Mouse (Mus musculus) liver, postnatal 0 days (tissue): ENCODE measurements around the gene Hsd17b14. TPM values are rescaled to one million over a fixed set of nuclear protein-coding genes. Genes with fewer than 3 reads are reported as not detected.
A peak's percentile ranks its signal among the peaks of the same experiment; 100 is the strongest.

Source experiments
- ATAC-seq: fragments of 200-750 bp; cut with Nextera tagmentation; 2 replicates; pipeline ENCODE4 v1.8.0; 2017; ENCODE audit warnings: mild to moderate bottlenecking, moderate library complexity
- DNase-seq: peaks from one replicate; pipeline ENCODE4 v3.0.0-alpha.2; 2016
- H3K27ac ChIP-seq: fragments of 300-500 bp; sonication (generic); 2 replicates; pipeline ENCODE4 v1.5.1; 2014; ENCODE audit warnings: antibody characterized with exemption, moderate library complexity, mild to moderate bottlenecking, low read depth
- H3K27me3 ChIP-seq: fragments of 300-500 bp; sonication (generic); 2 replicates; pipeline ENCODE4 v1.6.1; 2014; ENCODE audit warnings: low read length, control low read depth, mixed read lengths; ENCODE audit not compliant: insufficient read depth
- H3K36me3 ChIP-seq: fragments of 300-500 bp; sonication (generic); replicated peaks from 2 replicates; pipeline ENCODE4 v1.6.1; 2014; ENCODE audit warnings: mild to moderate bottlenecking, control low read depth, low read length, moderate library complexity, mixed read lengths; ENCODE audit not compliant: insufficient read depth
- H3K4me1 ChIP-seq: fragments of 300-500 bp; sonication (generic); 2 replicates; pipeline ENCODE4 v1.6.1; 2014; ENCODE audit warnings: antibody characterized with exemption, mild to moderate bottlenecking, control low read depth; ENCODE audit not compliant: insufficient read depth
- H3K4me2 ChIP-seq: fragments of 300-500 bp; sonication (generic); 2 replicates; pipeline ENCODE4 v1.6.1; 2014; ENCODE audit warnings: low read depth, mild to moderate bottlenecking, low read length, moderate library complexity, mixed read lengths
- H3K4me3 ChIP-seq: fragments of 300-500 bp; sonication (generic); 2 replicates; pipeline ENCODE4 v1.5.1; 2014; ENCODE audit warnings: low read depth, low read length
- H3K9ac ChIP-seq: fragments of 300-500 bp; sonication (generic); replicated peaks from 2 replicates; pipeline ENCODE4 v1.6.1; 2014; ENCODE audit warnings: mild to moderate bottlenecking, moderate library complexity
- H3K9me3 ChIP-seq: fragments of 300-500 bp; sonication (generic); 2 replicates; pipeline ENCODE4 v1.6.1; 2016; ENCODE audit warnings: mild to moderate bottlenecking, control low read depth, low read length, mixed read lengths
- CTCF ChIP-seq: sonication (generic); IDR thresholded peaks from 2 replicates; pipeline ENCODE4 v1.5.1; 2016; ENCODE audit warnings: antibody characterized with exemption, low read depth
- EP300 ChIP-seq: IDR thresholded peaks from 2 replicates; pipeline ENCODE4 v1.6.1; 2016; ENCODE audit warnings: antibody characterized with exemption, low read depth, mild to moderate bottlenecking
- WGBS: fragments of 180-500 bp; shearing (Covaris S2); extraction: QIAGEN DNeasy Blood & Tissue Kit; methylation state at CpG from one replicate; pipeline ENCODE4 v1.1.7; 2014; ENCODE audit not compliant: insufficient replicate concordance; 5-methylcytosine and 5-hydroxymethylcytosine counted together
- polyA plus RNA-seq: library from polyadenylated mRNA; unstranded; fragments of >200 nt; fragmentation: Nextera tagmentation; extraction: Ambion mirVana; gene quantifications from 2 replicates; pipeline ENCODE4 v1.2.1, GENCODE M21; 2015

Gene Hsd17b14
- polyA plus RNA-seq, 1 experiment from 2014 or later, result 0.62 TPM

- Histone ChIP-seq H3K27me3 (no peaks in the 10 kb centered on the region), H3K27ac (no peak overlapping the region), H3K4me3 (no peak overlapping the region), H3K4me2 (no peak overlapping the region), H3K9me3 (no peaks in the 10 kb centered on the region), H3K36me3 (peaks cover 12% of the 10 kb centered on the region), H3K9ac (no peak overlapping the region), H3K4me1 (0 out of 2 replicates have a peak, but pooled peaks cover 6% of the 10 kb centered on the region)
- no peak for DNase-seq
- ATAC-seq, result no peak
- peak; percentile 49 for TF ChIP-seq CTCF
- no peak for TF ChIP-seq EP300
- WGBS, result 54% methylated on average over 3 of the region's 3 CpGs
Measured at GRCm38 (mm10) chr7:45590874-45591273, 36.2 kb downstream of the Hsd17b14 start.

GRCm38 (mm10) chr7:45591880-45592279 lies 37.2 kb downstream of the Hsd17b14 start:
- no peak for TF ChIP-seq CTCF
- no peak for TF ChIP-seq EP300
- H3K4me3 ChIP-seq, result no peak overlapping the region

GRCm38 (mm10) chr7:45593118-45593815 lies 38.6 kb downstream of the Hsd17b14 start:
- TF ChIP-seq CTCF (peak; percentile 95), EP300 (no peak)
- DNase-seq (peak; percentile 79), ATAC-seq (peak; percentile 11; the same call in 1 of the 2 replicates)
- no peak overlapping the region for H3K4me3 ChIP-seq
- H3K36me3 ChIP-seq, result no peaks in the 10 kb centered on the region
- no peak overlapping the region for H3K4me2 ChIP-seq
- WGBS, result 20% methylated on average over 10 of the region's 10 CpGs
- no peak overlapping the region for H3K27ac ChIP-seq
- H3K9ac ChIP-seq, result no peak overlapping the region
- H3K4me1 ChIP-seq, result peaks cover 9% of the 10 kb centered on the region; the same call in 1 of the 2 replicates
- no peaks in the 10 kb centered on the region for H3K9me3 ChIP-seq
- H3K27me3 ChIP-seq, result no peaks in the 10 kb centered on the region

More at GRCm38 (mm10) chr7:45591880-45592279, 37.2 kb downstream of the Hsd17b14 start:
- no peak overlapping the region for H3K4me2 ChIP-seq
- no peak overlapping the region for H3K9ac ChIP-seq
- no peak for DNase-seq
- WGBS, result 59% methylated on average over 7 of the region's 7 CpGs
- ATAC-seq, result no peak
- H3K9me3 ChIP-seq, result no peaks in the 10 kb centered on the region
- no peak overlapping the region for H3K27ac ChIP-seq
- H3K4me1 ChIP-seq, result 0 out of 2 replicates have a peak, but pooled peaks cover 6% of the 10 kb centered on the region
- H3K27me3 ChIP-seq, result no peaks in the 10 kb centered on the region
- peaks cover 5% of the 10 kb centered on the region; the same call in 1 of the 2 replicates for H3K36me3 ChIP-seq

- TF ChIP-seq EP300 (no peak), CTCF (no peak)
- Histone ChIP-seq H3K4me1 (peaks cover 10% of the 10 kb centered on the region), H3K4me3 (no peak overlapping the region), H3K9ac (no peak overlapping the region), H3K36me3 (no peaks in the 10 kb centered on the region), H3K27ac (no peak overlapping the region), H3K4me2 (no peak overlapping the region), H3K27me3 (no peaks in the 10 kb centered on the region), H3K9me3 (no peaks in the 10 kb centered on the region)
- 84% methylated on average over 4 of the region's 4 CpGs for WGBS
- ATAC-seq, result no peak
- DNase-seq, result no peak
Measured at GRCm38 (mm10) chr7:45595176-45595575, 40.5 kb downstream of the Hsd17b14 start.

GRCm38 (mm10) chr7:45596107-45596506 lies 41.4 kb downstream of the Hsd17b14 start:
- Histone ChIP-seq H3K9me3 (no peaks in the 10 kb centered on the region), H3K4me3 (no peak overlapping the region), H3K27ac (no peak overlapping the region), H3K36me3 (no peaks in the 10 kb centered on the region), H3K27me3 (no peaks in the 10 kb centered on the region), H3K9ac (no peak overlapping the region), H3K4me1 (peaks cover 10% of the 10 kb centered on the region), H3K4me2 (no peak overlapping the region)
- 57% methylated on average over 1 of the region's 1 CpGs for WGBS
- no peak for DNase-seq
- no peak for ATAC-seq
- no peak for TF ChIP-seq CTCF
- TF ChIP-seq EP300, result no peak

GRCm38 (mm10) chr7:45597013-45597412 lies 42.3 kb downstream of the Hsd17b14 start:
- TF ChIP-seq CTCF (no peak), EP300 (no peak)
- Histone ChIP-seq H3K4me2 (no peak overlapping the region), H3K9me3 (no peaks in the 10 kb centered on the region), H3K36me3 (no peaks in the 10 kb centered on the region), H3K9ac (no peak overlapping the region), H3K27ac (peak overlapping the region; percentile 29; the same call in 1 of the 2 replicates), H3K27me3 (no peaks in the 10 kb centered on the region), H3K4me1 (peaks cover 10% of the 10 kb centered on the region), H3K4me3 (no peak overlapping the region)
- no peak for DNase-seq
- peak; percentile 53 for ATAC-seq
- 65% methylated on average over 5 of the region's 5 CpGs for WGBS
